Mouse (Mus musculus) liver, postnatal 0 days (tissue): ENCODE data around the gene Zfp750. TPM values are rescaled to one million over a fixed set of nuclear protein-coding genes. Genes with fewer than 3 reads are reported as not detected.

ENCODE experiments used
- ATAC-seq: fragments of 200-750 bp; cut with Nextera tagmentation; 2 replicates; pipeline ENCODE4 v1.8.0; 2017; ENCODE audit warnings: mild to moderate bottlenecking, moderate library complexity
- DNase-seq: peaks from one replicate; pipeline ENCODE4 v3.0.0-alpha.2; 2016
- H3K27ac ChIP-seq: fragments of 300-500 bp; sonication (generic); 2 replicates; pipeline ENCODE4 v1.5.1; 2014; ENCODE audit warnings: antibody characterized with exemption, moderate library complexity, mild to moderate bottlenecking, low read depth
- H3K27me3 ChIP-seq: fragments of 300-500 bp; sonication (generic); 2 replicates; pipeline ENCODE4 v1.6.1; 2014; ENCODE audit warnings: low read length, control low read depth, mixed read lengths; ENCODE audit not compliant: insufficient read depth
- H3K36me3 ChIP-seq: fragments of 300-500 bp; sonication (generic); replicated peaks from 2 replicates; pipeline ENCODE4 v1.6.1; 2014; ENCODE audit warnings: mild to moderate bottlenecking, control low read depth, low read length, moderate library complexity, mixed read lengths; ENCODE audit not compliant: insufficient read depth
- H3K4me1 ChIP-seq: fragments of 300-500 bp; sonication (generic); 2 replicates; pipeline ENCODE4 v1.6.1; 2014; ENCODE audit warnings: antibody characterized with exemption, mild to moderate bottlenecking, control low read depth; ENCODE audit not compliant: insufficient read depth
- H3K4me2 ChIP-seq: fragments of 300-500 bp; sonication (generic); 2 replicates; pipeline ENCODE4 v1.6.1; 2014; ENCODE audit warnings: low read depth, mild to moderate bottlenecking, low read length, moderate library complexity, mixed read lengths
- H3K4me3 ChIP-seq: fragments of 300-500 bp; sonication (generic); 2 replicates; pipeline ENCODE4 v1.5.1; 2014; ENCODE audit warnings: low read depth, low read length
- H3K9ac ChIP-seq: fragments of 300-500 bp; sonication (generic); replicated peaks from 2 replicates; pipeline ENCODE4 v1.6.1; 2014; ENCODE audit warnings: mild to moderate bottlenecking, moderate library complexity
- H3K9me3 ChIP-seq: fragments of 300-500 bp; sonication (generic); 2 replicates; pipeline ENCODE4 v1.6.1; 2016; ENCODE audit warnings: mild to moderate bottlenecking, control low read depth, low read length, mixed read lengths
- CTCF ChIP-seq: sonication (generic); IDR thresholded peaks from 2 replicates; pipeline ENCODE4 v1.5.1; 2016; ENCODE audit warnings: antibody characterized with exemption, low read depth
- EP300 ChIP-seq: IDR thresholded peaks from 2 replicates; pipeline ENCODE4 v1.6.1; 2016; ENCODE audit warnings: antibody characterized with exemption, low read depth, mild to moderate bottlenecking
- WGBS: fragments of 180-500 bp; shearing (Covaris S2); extraction: QIAGEN DNeasy Blood & Tissue Kit; methylation state at CpG from one replicate; pipeline ENCODE4 v1.1.7; 2014; ENCODE audit not compliant: insufficient replicate concordance; 5-methylcytosine and 5-hydroxymethylcytosine counted together
- polyA plus RNA-seq: library from polyadenylated mRNA; unstranded; fragments of >200 nt; fragmentation: Nextera tagmentation; extraction: Ambion mirVana; gene quantifications from 2 replicates; pipeline ENCODE4 v1.2.1, GENCODE M21; 2015

Gene Zfp750
- polyA plus RNA-seq, 1 experiment from 2014 or later: 2.5 TPM

- DNase-seq: no peak
- ATAC-seq: no peak
- H3K27me3 ChIP-seq: no peaks in the 10 kb centered on the region
- peak overlapping the region; percentile 94 for H3K27ac ChIP-seq
- no peak overlapping the region for H3K9ac ChIP-seq
- H3K4me1 ChIP-seq: peaks cover 34% of the 10 kb centered on the region
- H3K36me3 ChIP-seq: peaks cover 5% of the 10 kb centered on the region
- 0 out of 2 replicates have a peak overlapping the region, but pooled peaks have one; percentile 49 for H3K4me2 ChIP-seq
- no peak overlapping the region for H3K4me3 ChIP-seq
- WGBS: 77% methylated on average over 9 of the region's 9 CpGs
- TF ChIP-seq EP300 (no peak), CTCF (no peak)
- H3K9me3 ChIP-seq: no peaks in the 10 kb centered on the region
Measured at GRCm38 (mm10) chr11:121515996-121516395, 3.1 kb downstream of the Zfp750 start.

GRCm38 (mm10) chr11:121512896-121513572 lies 6.1 kb downstream of the Zfp750 start:
- ATAC-seq (no peak), DNase-seq (no peak)
- no peak for TF ChIP-seq CTCF
- no peak for TF ChIP-seq EP300
- 90% methylated on average over 8 of the region's 8 CpGs for whole genome bisulfite sequencing
- Histone ChIP-seq H3K4me3 (no peak overlapping the region), H3K9me3 (no peaks in the 10 kb centered on the region), H3K4me2 (no peak overlapping the region), H3K27ac (no peak overlapping the region), H3K36me3 (peaks cover 5% of the 10 kb centered on the region), H3K27me3 (no peaks in the 10 kb centered on the region), H3K9ac (no peak overlapping the region), H3K4me1 (peaks cover 31% of the 10 kb centered on the region)

- 62% methylated on average over 9 of the region's 9 CpGs for WGBS
- ATAC-seq (peak; percentile 63), DNase-seq (no peak)
- no peaks in the 10 kb centered on the region for H3K27me3 ChIP-seq
- no peak for TF ChIP-seq EP300
- no peak for TF ChIP-seq CTCF
- no peak overlapping the region for H3K4me2 ChIP-seq
- H3K36me3 ChIP-seq: peaks cover 9% of the 10 kb centered on the region
- no peak overlapping the region for H3K4me3 ChIP-seq
- peak overlapping the region; percentile 67 for H3K27ac ChIP-seq
- H3K9ac ChIP-seq: no peak overlapping the region
- peaks cover 19% of the 10 kb centered on the region for H3K4me1 ChIP-seq
- H3K9me3 ChIP-seq: no peaks in the 10 kb centered on the region
Measured at GRCm38 (mm10) chr11:121510512-121511246, 8.5 kb downstream of the Zfp750 start.

- peak; percentile 77 for ATAC-seq
- TF ChIP-seq EP300: no peak
- no peak for TF ChIP-seq CTCF
- no peaks in the 10 kb centered on the region for H3K27me3 ChIP-seq
- peaks cover 15% of the 10 kb centered on the region for H3K36me3 ChIP-seq
- WGBS: 73% methylated on average over 4 of the region's 4 CpGs
- no peak for DNase-seq
- no peak overlapping the region for H3K4me2 ChIP-seq
- H3K4me1 ChIP-seq: peaks cover 17% of the 10 kb centered on the region
- H3K9me3 ChIP-seq: no peaks in the 10 kb centered on the region
- no peak overlapping the region for H3K9ac ChIP-seq
- H3K4me3 ChIP-seq: no peak overlapping the region
- 0 out of 2 replicates have a peak overlapping the region, but pooled peaks have one; percentile 29 for H3K27ac ChIP-seq
Measured at GRCm38 (mm10) chr11:121508478-121508877, 10.7 kb downstream of the Zfp750 start.

- Histone ChIP-seq H3K36me3 (peaks cover 28% of the 10 kb centered on the region), H3K27me3 (no peaks in the 10 kb centered on the region), H3K4me3 (no peak overlapping the region), H3K9ac (no peak overlapping the region), H3K27ac (no peak overlapping the region), H3K4me1 (peaks cover 5% of the 10 kb centered on the region; the same call in 1 of the 2 replicates), H3K4me2 (no peak overlapping the region), H3K9me3 (no peaks in the 10 kb centered on the region)
- TF ChIP-seq CTCF (no peak), EP300 (no peak)
- DNase-seq (no peak), ATAC-seq (no peak)
- WGBS: 85% methylated on average over 4 of the region's 4 CpGs
Measured at GRCm38 (mm10) chr11:121502000-121502860, 16.9 kb downstream of the Zfp750 start.

GRCm38 (mm10) chr11:121501525-121501924 lies 17.6 kb downstream of the Zfp750 start:
- no peak overlapping the region for H3K4me2 ChIP-seq
- H3K27ac ChIP-seq: no peak overlapping the region
- TF ChIP-seq EP300 (no peak), CTCF (no peak)
- 69% methylated on average over 4 of the region's 4 CpGs for WGBS
- no peaks in the 10 kb centered on the region for H3K27me3 ChIP-seq
- no peak overlapping the region for H3K4me3 ChIP-seq
- ATAC-seq (no peak), DNase-seq (no peak)
- H3K9me3 ChIP-seq: no peaks in the 10 kb centered on the region
- H3K9ac ChIP-seq: no peak overlapping the region
- H3K4me1 ChIP-seq: peaks cover 5% of the 10 kb centered on the region; the same call in 1 of the 2 replicates
- H3K36me3 ChIP-seq: peaks cover 33% of the 10 kb centered on the region
